Mouse (Mus musculus): ENCODE results near the gene Rab5a.

Gene Rab5a

GRCm38 (mm10) chr17:53543591-53544324, 64.7 kb downstream of the Rab5a start:
- DNase-seq (ENCODE audit: low spot score) = peak; percentile 72

DNA sequence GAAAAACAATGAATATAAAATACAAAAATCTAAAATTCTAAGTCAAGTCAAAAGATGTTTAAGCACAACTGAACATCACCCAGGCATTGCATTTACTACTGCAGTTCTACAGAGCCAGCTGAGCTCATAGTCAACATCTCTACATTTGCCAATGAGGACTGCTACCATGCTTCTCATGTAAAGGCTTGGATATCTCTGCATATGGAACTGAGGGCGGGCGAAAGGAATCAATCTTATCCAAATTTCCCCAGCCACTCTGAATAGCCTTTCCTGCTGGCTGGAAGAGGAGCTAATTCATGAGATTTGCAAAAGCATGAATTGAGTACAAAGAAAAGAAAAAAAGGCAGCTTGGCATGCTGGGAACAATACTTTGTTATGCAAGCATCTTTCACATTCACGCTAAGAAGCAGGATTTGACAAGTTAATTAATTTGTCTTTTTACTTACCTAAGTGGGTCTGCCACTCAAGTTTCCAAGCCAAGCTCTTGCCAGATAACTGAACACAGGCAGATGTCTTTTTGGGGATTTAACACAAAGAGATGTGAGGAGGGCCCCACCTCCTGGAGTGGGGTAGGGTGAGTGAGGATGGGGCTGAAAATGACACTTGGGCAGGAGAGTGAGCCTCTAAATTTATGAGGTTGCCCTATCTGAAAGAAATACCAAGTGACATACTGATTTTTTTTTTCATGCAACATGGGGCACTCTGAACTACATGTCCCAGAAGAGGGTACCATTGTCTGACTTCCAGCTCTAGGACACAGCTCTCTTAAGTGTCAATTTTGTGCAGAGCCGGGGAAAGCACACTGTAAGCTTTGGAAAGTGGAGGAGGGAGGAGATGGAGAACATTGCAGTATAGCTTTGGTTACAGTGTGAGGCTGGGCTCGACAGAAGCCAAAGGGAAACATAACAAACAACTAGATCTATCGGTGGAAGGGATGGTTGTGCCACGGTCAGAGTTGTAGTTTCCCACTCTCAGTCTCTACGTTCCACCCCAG, 72.6 kb downstream of the Rab5a start:
- no peak for DNase-seq (ENCODE audit: low spot score)

GRCm38 (mm10) chr17:53554088-53554487, 75.1 kb downstream of the Rab5a start:
- no peak for DNase-seq (ENCODE audit: low spot score)

DNA sequence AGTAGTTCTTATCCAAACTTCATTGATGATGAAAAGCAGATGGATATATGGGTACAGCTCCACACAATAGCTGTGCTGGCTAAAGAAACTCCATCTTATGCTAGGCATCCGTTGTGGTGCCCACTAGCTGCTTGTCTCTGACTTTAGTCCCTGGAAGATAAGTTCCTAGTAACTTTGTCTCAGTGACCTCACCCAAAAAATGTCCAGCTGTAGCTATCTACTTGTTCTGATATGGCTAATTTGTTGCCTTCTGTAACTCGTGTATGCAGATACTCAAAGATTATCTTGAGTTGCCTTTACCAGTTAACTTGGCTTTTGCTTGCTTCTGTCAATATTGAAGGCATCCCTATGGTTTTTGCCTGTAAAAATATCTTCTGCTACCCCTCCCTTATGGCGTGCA, 75.8 kb downstream of the Rab5a start:
- DNase-seq (ENCODE audit: low spot score) = no peak

All from testis, postnatal 10 days (tissue).